Mouse (Mus musculus) right cerebral cortex, adult 18-20 months (tissue): ENCODE results near the gene Pde4a.
A peak's percentile ranks its signal among the peaks of the same experiment; 100 is the strongest.
"Not testable (repeated sequence)": the region's sequence is repeated elsewhere in the genome, so short reads cannot be mapped to it uniquely, and the experiment has no call there.

Experiments used
- DNase-seq: peaks from one replicate; pipeline ENCODE4 v3.0.0; 2022; ENCODE audit warnings: mixed read lengths

The Pde4a gene

GRCm38 (mm10) chr9:21220490-21221382 lies 55.2 kb downstream of the Pde4a start:
- DNase-seq: peak; percentile 94

DNA sequence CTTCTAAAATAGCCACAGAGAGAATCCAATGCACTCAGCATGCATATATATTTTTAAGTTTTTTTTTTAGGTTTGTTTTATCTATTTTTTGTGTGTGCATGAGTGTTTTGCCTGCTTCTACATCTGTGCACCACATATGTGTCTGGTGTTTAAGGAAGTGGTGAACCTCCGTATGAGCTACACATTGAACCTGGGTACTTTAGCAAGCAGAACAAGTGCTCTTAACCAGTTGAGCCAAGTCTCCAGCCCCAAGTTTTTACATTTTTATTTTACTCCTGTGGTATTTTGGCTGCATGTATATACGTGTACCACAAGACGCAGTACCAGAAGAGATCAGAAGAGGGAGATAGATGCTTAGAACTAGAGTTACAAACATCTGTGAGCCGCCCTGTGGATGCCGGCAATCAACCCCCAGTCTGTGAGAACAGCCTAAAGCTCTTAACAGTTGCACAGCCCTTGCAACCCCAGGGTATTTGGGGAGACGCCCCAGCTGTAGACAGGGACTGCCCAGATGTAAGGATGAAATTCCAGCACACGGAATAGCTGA lies 55.9 kb downstream of the Pde4a start:
- DNase-seq: no peak

- DNase-seq: not testable (repeated sequence)
These were observed 58.0 kb downstream of the Pde4a start for GRCm38 (mm10) chr9:21223490-21223889.

DNA sequence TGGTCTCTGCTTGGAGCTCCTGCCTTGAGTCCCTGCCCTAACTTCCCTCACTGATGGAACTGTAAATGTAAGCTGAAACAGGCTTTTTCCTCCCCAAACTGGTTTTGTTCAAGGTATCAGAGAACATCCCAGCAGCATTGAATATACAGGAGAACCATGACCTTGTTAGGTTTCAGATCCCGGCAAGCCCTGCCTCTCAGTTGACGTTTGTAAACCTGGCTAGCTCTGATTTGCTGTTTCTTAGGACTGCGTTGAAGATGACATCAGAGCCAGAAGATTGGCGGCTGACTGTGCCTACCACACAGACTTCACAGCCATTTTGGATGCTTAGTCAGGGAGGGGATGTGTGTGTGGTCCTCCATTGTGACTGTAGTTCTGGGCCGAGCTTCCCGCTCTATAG lies 58.4 kb downstream of the Pde4a start:
- no peak for DNase-seq

DNA sequence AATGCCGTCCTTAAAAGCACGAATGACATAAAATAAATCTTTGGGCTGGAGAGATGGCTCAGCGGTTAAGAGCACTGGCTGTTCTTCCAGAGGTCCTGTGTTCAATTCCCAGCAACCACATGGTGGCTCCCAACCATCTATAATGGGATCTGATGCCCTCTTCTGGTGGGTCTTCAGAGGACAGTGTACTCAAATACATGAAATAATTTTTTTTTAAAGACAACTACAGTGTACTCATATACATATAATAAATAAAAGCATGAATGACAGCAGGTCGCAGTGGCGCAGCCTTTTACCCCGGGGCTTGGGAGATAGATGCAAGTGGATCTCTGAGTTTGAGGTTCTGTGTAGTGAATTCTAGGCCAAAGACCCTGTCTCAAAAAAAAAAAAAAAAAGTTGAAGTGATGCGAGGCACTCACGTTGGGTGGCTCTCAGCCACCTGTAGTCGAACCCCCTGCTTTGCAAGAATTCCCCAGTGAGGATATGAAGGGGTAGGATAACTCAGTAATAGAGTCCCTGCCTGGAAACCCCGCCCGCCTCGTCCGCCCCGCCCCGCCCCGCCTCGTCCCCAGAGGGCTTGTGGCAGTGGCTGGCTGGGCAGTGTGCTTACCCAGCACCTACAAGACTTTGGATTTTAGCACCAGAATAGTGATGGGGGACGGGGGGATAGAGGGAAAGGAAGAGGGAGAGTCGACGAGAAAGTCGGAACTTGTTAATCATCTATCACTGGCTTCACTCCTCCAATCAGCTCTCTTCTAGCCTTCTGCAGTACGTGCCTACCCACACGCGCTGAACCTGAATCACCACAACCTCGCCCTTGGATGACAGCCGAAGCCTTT lies 59.3 kb downstream of the Pde4a start:
- no peak for DNase-seq

DNA sequence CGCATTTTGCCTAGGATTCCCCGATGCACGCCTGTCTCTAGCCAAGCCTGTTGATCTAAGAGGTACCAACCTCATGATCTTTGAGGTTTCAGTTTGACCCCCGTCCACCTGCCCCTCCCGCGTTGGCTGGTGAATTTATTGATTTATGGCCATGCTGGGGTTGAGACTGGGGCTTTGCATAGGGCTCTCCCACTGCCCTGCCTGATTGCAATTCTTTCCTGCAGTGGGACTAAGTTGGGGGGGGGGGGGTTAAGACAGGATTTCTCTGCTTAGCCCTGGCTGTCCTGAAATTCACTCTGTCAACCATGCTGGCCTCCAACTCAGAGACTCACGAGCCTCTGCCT lies 59.9 kb downstream of the Pde4a start:
- no peak for DNase-seq

DNA sequence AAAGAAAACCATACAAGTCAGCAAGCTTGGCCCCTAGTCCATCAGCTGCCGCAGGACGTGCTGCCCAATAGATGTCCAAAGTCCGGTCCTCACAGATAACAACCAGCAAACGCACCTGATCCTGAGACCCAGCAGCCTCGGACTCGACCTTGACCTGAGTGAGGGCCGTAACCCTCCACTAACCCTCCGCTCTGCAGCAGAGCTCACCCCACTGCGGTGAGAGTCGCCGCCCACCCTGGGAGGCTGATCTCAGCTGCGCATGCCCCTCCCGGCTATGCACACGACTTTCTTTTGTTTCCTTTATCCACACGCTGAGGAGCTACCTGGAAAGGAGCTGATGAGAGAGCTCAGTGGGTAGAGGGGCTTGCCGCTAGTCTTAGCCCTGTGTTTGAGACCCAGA lies 61.8 kb downstream of the Pde4a start:
- DNase-seq: no peak

DNA sequence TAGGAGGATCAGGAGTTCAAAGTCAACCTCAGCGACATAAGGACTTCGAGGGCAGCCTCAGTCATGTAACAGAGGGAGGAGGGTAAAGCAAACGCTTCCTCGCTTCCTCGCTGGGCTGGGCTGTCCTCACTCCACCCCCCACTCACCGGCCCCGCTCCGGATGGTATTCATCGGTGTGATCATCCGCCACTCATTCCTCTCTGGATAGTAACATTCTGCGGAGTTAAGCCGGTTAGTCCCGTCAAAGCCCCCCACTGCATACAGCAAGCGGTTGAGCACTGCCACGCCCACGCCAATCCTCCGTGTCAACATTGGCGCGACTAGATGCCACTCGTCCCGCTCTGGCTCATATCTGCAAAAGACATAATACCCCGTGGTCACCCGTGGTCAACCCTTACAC lies 66.0 kb downstream of the Pde4a start:
- no peak for DNase-seq

- DNase-seq: no peak
These were observed 67.4 kb downstream of the Pde4a start for GRCm38 (mm10) chr9:21232867-21233266.

DNA sequence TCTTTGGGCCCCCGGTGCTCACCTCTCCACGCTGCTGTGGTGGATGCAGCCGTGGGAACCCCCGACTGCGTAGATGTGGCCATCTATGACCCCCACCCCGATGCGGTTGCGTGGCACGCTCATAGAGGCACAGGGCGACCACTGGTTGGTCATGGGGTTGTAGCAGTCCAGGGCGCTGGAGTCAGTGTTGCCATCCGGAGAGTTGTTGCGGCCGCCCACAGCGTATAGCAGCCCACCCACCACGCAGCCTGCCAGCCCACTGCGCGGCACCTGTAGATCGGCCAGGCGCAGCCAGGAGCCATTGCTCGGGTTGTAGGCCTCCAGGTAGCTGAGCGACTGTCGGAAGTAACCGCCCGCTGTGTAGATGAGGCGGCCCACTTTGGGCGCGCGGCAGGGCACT lies 67.9 kb downstream of the Pde4a start:
- DNase-seq: no peak

DNA sequence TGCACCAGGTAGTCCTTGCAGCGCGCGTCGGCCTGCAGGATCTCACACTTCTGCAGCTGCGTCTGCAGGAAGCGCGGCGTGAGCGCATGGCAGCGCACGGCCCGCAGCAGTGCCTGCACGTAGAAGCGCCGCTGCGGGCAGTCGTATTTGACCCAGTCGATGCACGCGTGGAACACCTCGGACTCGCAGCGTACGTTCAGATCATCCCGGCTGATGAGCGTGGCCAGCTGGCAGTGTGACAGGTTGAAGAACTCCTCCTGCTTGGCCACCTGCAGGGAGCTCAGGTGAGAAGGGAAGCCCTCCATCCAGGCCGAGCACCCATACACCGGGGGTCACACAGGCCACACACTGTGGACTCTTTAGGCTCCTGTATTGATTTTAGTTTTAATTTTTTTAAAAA lies 68.3 kb downstream of the Pde4a start:
- DNase-seq: no peak

- no peak for DNase-seq
These were observed 69.8 kb downstream of the Pde4a start for GRCm38 (mm10) chr9:21235341-21235740.

DNA sequence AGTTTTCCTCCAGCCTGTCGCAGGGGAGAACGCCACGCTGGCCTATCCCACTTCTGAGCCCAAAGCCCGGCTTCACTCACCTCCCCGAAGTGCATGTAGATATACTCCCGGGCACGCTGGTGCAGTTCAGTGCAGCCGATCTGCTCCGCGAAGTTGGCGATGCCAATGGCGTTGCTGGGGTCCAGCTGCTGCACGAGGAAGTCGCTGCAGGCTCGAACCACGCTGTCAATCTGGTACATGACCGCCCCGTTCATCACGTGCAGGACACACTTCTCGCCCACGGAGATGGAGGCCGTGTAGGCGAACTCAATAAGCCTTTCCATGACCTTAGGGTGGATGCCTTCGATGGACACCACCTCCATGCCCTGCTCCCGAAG lies 71.5 kb downstream of the Pde4a start:
- DNase-seq: no peak

GRCm38 (mm10) chr9:21237368-21238003 lies 72.0 kb downstream of the Pde4a start:
- no peak for DNase-seq

- no peak for DNase-seq
These were observed 72.7 kb downstream of the Pde4a start for GRCm38 (mm10) chr9:21238004-21238732.

DNA sequence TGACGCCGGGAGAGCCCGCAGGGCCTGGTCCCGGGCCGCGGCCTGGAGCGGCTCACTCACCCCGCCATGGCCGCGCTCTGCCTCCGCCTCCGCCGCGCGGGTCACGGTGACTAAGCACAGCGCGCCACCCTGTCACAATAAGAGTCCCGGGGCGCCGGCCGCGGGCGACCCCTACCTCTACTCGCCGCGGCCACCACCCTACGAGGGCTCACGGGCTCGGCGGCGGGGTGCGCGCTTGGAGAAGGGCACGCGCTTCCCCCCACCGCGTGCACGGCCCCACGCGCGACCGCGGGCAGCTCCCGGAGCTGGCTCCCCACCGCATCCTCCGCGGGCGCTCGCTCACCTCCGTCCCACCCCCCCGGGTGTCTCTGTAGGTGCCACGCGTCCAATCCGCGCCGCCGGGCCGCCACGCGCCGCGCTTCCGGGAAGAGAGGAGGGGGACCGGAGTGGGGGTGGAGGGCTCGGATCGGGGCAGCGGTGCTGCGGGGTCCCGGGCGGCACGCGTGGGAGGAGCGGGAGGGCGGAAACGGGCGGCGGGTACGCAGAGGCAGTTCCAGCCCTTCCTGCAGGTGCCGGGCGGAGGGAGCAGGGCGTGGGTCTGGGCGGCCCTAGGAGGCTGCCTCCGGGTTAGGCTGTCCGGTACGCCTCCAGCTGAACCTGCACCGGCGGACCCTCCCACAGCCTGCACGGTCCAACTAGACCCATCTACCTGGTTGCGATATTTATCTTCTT lies 73.4 kb downstream of the Pde4a start, which contains the start of gene Keap1:
Gene Keap1, minus strand, starts transcription at position 629 of the 732 bp plus-strand sequence.
- DNase-seq: peak; percentile 76

DNA sequence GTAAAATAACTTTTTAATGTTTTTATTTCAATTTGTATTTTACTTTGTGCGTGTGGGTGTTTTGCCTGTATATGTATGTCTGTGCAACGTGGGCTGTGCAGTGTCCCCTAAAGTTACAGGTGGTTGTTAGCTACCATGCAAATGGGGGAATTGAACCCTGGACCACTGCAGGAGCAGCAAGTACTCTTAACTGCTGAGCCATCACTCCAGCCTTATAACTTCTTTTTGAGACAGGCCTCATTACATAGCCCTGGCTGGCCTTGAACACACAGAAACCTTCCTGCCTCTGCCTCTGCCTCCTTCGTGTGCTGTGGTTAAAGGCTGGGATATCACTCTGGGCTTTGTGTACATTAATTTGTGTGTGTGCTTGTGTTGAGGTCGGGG lies 73.9 kb downstream of the Pde4a start:
- no peak for DNase-seq

DNA sequence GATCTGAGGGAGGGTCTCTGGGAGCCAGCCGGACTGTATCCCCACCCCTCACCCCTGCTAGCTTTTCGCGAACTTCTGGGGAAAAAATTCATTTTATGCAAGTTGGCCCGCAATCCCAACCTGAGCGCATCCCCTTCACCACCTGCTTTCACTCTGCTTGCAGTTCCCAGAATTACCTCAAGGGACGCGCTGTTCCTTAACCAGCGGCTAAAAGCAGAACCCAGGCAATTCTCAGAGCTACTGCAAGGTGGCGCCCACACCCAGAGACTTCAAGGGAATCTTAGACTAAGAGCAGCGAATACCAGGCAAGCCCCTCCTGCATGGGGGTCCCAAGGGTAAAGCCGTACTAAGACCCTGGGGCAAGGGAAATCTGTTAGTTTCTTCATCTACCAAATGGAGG lies 75.8 kb downstream of the Pde4a start:
- peak; percentile 80 for DNase-seq

- DNase-seq: no peak
These were observed 78.4 kb downstream of the Pde4a start for GRCm38 (mm10) chr9:21243826-21244427.

GRCm38 (mm10) chr9:21244428-21245112 lies 79.1 kb downstream of the Pde4a start:
- peak; percentile 56 for DNase-seq

DNA sequence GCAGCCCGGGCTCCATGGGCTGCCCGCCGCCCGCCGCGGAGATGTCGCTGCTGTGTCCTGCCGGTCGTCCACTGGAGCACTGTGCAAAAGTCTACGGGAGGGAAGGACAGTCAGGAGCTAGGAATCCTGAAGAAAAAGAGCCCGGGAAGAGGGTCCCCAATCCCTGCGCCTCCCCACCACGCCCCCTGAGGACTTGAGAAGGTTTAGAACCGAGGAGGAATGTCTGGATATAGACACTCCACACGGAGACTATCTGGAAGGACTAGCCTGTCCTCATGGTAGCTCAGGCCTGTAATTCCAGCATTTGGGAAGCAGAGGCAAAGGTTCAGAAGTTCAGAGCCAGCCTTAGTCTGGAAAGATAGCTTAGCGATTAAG lies 79.6 kb downstream of the Pde4a start:
- DNase-seq: no peak
